Mouse (Mus musculus) G1E (cell line): ENCODE measurements at regions not wholly inside any gene's neighbourhood (a gene's known extent, or its start where the extent isn't known, plus 50 kb on each side); places are given as distances from the start of the nearest gene placed in this dataset.

ENCODE experiments used
- ATAC-seq: 2 replicates; pipeline ENCODE4 v1.8.0; 2016; ENCODE audit warnings: mild to moderate bottlenecking; ENCODE audit not compliant: insufficient number of reproducible peaks, poor library complexity, low FRiP score, severe bottlenecking; ENCODE audit errors: extremely low read depth
- DNase-seq: peaks from one replicate; pipeline ENCODE4 v3.0.0; 2012; ENCODE audit warnings: low spot score
- H3K27me3 ChIP-seq: 2 replicates; pipeline ENCODE4 v1.6.1; 2012; ENCODE audit warnings: mild to moderate bottlenecking, low read length, inconsistent platforms; ENCODE audit not compliant: insufficient read depth
- H3K36me3 ChIP-seq: replicated peaks from 2 replicates; pipeline ENCODE3; 2012; ENCODE audit warnings: mild to moderate bottlenecking, inconsistent platforms
- H3K4me1 ChIP-seq: 2 replicates; pipeline ENCODE4 v1.6.1; 2012; ENCODE audit warnings: low read depth, low read length, inconsistent platforms, mixed read lengths; ENCODE audit not compliant: insufficient read depth
- H3K4me3 ChIP-seq: 2 replicates; pipeline ENCODE4 v1.5.1; 2012; ENCODE audit warnings: low read depth, mild to moderate bottlenecking, inconsistent platforms, low read length, moderate library complexity, mixed read lengths
- H3K9me3 ChIP-seq: replicated peaks from 2 replicates; pipeline ENCODE4 v1.6.1; 2012; ENCODE audit warnings: inconsistent platforms
- CTCF ChIP-seq: IDR thresholded peaks from 2 replicates; pipeline ENCODE4 v1.5.1; 2012; ENCODE audit warnings: low read depth, low read length, inconsistent platforms, mixed read lengths
- GATA1 ChIP-seq: IDR thresholded peaks from 2 replicates; pipeline ENCODE4 v1.6.1; 2012; ENCODE audit warnings: borderline replicate concordance, low read length, inconsistent platforms, mixed read lengths
- GATA2 ChIP-seq: IDR thresholded peaks from 2 replicates; pipeline ENCODE4 v1.6.1; 2012; ENCODE audit warnings: low read depth, low read length, inconsistent platforms, borderline replicate concordance
- POLR2AphosphoS5 ChIP-seq: IDR thresholded peaks from 2 replicates; pipeline ENCODE4 v1.6.1; 2012; ENCODE audit warnings: low read depth, low read length, inconsistent platforms; ENCODE audit not compliant: insufficient replicate concordance
- TAL1 ChIP-seq: conservative IDR thresholded peaks from 2 replicates; pipeline ENCODE4 v1.6.1; 2012; ENCODE audit warnings: low read depth, low read length, inconsistent platforms, mixed read lengths

DNA sequence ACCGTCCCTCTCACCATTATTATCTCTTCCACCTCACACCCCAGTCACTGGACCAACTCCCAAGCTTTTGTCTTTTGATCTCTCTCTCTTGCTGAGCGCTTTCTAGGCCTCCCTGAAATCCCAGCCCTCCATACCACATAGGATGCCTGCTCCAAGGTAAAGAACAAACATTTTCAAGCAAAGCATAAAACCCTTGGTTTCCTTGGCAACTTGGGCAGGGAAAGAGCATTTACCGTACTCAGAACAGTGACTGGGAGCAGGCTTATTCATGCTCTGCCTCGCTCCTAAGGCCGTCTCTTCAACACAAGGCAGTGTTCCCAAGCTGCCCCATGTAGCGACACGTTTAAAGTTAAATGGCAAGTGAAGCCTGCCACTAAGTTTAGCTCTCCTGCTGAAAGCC lies 282.9 kb upstream of the Sash1 start:
- Histone ChIP-seq H3K27me3 (no peaks in the 10 kb centered on the region), H3K4me1 (no peaks in the 10 kb centered on the region), H3K4me3 (no peak overlapping the region), H3K36me3 (no peaks in the 10 kb centered on the region), H3K9me3 (peaks cover 18% of the 10 kb centered on the region)
- no peak for DNase-seq
- TF ChIP-seq TAL1 (no peak), GATA2 (no peak), POLR2AphosphoS5 (no peak), GATA1 (no peak), CTCF (no peak)
- ATAC-seq = no peak

DNA sequence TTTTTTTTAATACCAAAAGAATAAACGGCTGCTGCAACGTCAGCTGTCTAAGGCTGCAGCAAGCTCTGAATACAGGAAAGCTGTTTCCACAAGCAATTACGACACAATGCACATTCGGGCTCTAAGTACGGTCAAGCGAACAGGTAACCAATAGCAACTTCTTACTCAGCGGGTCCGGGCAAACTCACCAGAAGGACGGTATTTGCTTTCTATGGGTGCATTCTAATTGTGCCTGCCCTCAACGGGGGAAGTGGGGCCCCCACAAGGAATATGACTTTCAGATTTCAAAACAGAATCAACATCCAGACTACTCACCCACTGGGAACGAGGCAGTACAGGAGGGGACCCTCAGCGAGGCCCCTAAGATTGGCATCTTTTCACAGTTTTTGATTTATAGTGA lies 280.1 kb upstream of the Sash1 start:
- no peak overlapping the region for H3K4me3 ChIP-seq

DNA sequence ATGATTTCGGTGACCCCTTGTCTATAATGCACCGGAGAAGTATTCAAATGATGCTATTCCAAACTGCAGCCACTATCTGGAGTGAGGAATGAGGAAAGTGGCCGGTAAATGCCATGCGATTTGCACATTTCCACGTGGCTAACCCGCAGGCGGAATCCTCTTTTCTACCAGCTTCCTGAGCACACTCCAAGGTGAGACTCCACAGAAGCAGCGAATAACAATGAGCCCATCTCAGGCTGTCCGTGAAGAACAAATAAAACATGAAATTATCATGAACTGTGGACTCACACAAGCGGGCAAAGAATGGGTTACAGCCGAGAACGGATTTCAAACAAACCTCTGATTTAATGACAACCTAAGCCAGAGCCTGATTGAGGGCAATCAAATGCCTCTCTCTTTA lies 279.7 kb upstream of the Sash1 start:
- TF ChIP-seq GATA2 = no peak
- TF ChIP-seq GATA1 = no peak
- TF ChIP-seq TAL1 = no peak
- no peak for TF ChIP-seq POLR2AphosphoS5
- TF ChIP-seq CTCF = no peak
- Histone ChIP-seq H3K4me3 (no peak overlapping the region), H3K27me3 (no peaks in the 10 kb centered on the region), H3K36me3 (no peaks in the 10 kb centered on the region), H3K4me1 (no peaks in the 10 kb centered on the region), H3K9me3 (peaks cover 30% of the 10 kb centered on the region)
- DNase-seq = no peak
- no peak for ATAC-seq

More for the DNA sequence above, 280.1 kb upstream of the Sash1 start:
- H3K9me3 ChIP-seq = peaks cover 26% of the 10 kb centered on the region
- ATAC-seq (no peak), DNase-seq (no peak)
- no peaks in the 10 kb centered on the region for H3K27me3 ChIP-seq
- H3K36me3 ChIP-seq = no peaks in the 10 kb centered on the region
- TF ChIP-seq TAL1 = no peak
- no peak for TF ChIP-seq GATA1
- TF ChIP-seq CTCF = no peak
- TF ChIP-seq GATA2 = no peak
- TF ChIP-seq POLR2AphosphoS5 = no peak
- H3K4me1 ChIP-seq = no peaks in the 10 kb centered on the region

DNA sequence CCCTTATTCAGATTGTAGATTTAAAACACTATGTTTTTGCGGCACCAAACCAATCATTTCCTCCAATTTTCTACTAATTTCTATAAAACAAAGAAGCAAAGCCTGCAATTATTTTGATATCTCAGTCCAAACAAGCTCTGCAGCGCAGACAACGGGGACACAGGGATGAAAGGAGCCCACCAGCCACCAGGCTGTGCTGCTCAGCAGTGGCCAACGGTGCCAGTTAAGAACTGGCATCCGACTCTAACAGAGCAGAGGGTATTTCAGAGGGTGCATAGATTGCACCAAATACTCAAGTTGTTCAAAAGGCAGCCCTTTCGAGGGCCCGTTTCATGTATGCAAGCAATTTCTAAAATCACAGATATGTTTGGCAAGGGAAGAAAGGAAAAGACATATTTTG lies 278.5 kb upstream of the Sash1 start:
- no peak for TF ChIP-seq GATA1
- no peak for TF ChIP-seq POLR2AphosphoS5
- no peak for TF ChIP-seq CTCF
- TF ChIP-seq GATA2 = no peak
- TF ChIP-seq TAL1 = no peak
- Histone ChIP-seq H3K4me1 (no peaks in the 10 kb centered on the region), H3K4me3 (no peak overlapping the region), H3K36me3 (no peaks in the 10 kb centered on the region), H3K9me3 (peaks cover 34% of the 10 kb centered on the region), H3K27me3 (no peaks in the 10 kb centered on the region)
- DNase-seq (no peak), ATAC-seq (no peak)

DNA sequence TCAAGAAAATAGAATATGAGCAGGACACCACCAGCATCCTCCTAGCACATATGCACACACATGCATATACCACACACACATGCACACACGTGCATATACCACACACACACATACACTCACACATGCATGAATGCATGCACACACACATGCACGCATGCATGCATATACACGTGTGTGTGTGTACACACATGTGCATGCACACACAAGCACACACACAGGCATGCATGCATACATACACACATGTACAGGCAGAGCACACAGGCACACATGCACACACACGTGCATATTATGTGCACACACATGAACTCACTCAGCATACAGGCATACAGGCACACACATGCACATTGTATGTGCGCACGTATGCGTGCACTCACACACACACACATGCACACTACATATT lies 275.7 kb upstream of the Sash1 start:
- Histone ChIP-seq H3K36me3 (no peaks in the 10 kb centered on the region), H3K27me3 (no peaks in the 10 kb centered on the region), H3K4me1 (no peaks in the 10 kb centered on the region), H3K4me3 (peak overlapping the region; percentile 2; the same call in 1 of the 2 replicates), H3K9me3 (peaks cover 23% of the 10 kb centered on the region)
- ATAC-seq (no peak), DNase-seq (no peak)
- TF ChIP-seq POLR2AphosphoS5 (peak; percentile 54; the same call in 1 of the 2 replicates), GATA2 (no peak)

DNA sequence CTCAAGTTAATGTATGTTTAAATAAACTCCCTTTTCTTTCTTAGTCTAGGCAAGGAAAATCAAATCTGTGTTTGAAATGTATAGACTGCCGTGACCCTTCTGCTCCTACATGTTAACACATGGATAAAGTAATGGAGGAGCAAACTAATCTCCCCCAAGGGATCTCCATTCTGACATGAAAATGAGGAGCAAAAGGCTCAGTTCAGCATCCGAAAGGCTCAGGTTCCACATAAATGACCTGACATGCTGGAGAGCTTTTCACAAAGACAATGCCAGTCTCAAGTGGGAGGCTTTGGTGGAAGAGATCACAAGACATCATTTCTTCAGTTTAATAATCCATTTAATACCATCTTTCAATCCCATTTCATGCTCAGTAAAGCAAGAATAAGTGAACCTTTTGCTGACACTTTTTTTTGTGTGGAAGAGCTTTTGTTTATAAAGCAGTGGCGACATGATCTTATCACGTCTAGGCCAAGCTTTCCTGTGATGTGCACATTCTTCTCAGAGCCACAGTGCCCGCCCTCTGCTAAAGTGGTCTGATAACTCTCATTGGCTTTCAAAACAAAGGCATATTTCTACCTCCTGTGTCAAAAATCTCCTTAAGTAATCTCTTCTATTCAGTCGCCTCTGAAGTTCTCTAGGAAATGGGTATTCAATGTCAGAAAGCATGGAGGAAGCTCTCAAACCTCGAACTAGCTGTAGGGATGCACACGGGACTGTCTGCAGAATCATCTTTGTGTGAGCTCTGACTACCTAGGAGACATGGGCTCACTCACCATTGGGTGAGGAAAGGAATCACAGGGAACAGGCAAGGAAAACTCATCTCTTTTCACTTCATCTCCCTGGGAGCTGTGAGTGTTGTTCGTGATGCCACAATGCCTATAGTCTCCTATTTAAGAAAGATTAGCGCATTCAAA lies 271.7 kb upstream of the Sash1 start:
- H3K4me1 ChIP-seq = no peaks in the 10 kb centered on the region
- H3K9me3 ChIP-seq = peaks cover 19% of the 10 kb centered on the region
- no peak for ATAC-seq
- TF ChIP-seq POLR2AphosphoS5 = no peak
- no peak for TF ChIP-seq CTCF
- no peak for TF ChIP-seq GATA1
- TF ChIP-seq TAL1 = no peak
- no peak for TF ChIP-seq GATA2
- H3K27me3 ChIP-seq = no peaks in the 10 kb centered on the region
- no peaks in the 10 kb centered on the region for H3K36me3 ChIP-seq
- DNase-seq = no peak
- H3K4me3 ChIP-seq = no peak overlapping the region

DNA sequence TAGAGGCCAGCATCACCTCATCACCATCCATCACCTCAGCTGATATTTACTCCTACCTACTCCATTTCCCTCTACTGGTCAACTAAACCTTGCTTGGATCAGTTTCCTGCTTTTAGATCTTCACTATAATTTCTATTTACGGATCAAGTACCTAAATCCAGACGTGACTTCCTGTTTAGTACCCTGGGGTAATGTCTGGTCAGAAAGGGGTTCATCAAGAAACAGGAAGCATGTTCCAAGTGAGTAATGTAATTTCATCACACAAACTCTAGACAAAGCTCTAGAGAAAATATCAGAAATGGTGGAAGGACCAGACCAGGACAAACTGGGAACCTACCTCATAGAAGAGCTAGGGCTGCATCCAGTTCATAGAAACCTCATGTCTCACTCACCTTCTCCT lies 250.2 kb upstream of the Sash1 start:
- Histone ChIP-seq H3K36me3 (no peaks in the 10 kb centered on the region), H3K4me3 (no peak overlapping the region), H3K4me1 (no peaks in the 10 kb centered on the region), H3K27me3 (no peaks in the 10 kb centered on the region), H3K9me3 (0 out of 2 replicates have a peak, but pooled peaks cover 3% of the 10 kb centered on the region)
- no peak for TF ChIP-seq TAL1
- TF ChIP-seq POLR2AphosphoS5 = no peak
- no peak for TF ChIP-seq CTCF
- no peak for TF ChIP-seq GATA2
- TF ChIP-seq GATA1 = no peak
- DNase-seq (no peak), ATAC-seq (no peak)
